Mouse (Mus musculus) gastrocnemius, adult 8-10 months (tissue): Measurements from ENCODE around the gene N4bp2. TPM values are rescaled to one million over a fixed set of nuclear protein-coding genes. Genes with fewer than 3 reads are reported as not detected.

ENCODE experiments used
- DNase-seq, 2 experiments: peaks; one replicate each; pipeline ENCODE4 v3.0.0; 2022; ENCODE audit warnings: low spot score in 2 of 2
- total RNA-seq, 4 experiments: library from RNA; stranded (reverse); gene quantifications; 2 replicates each; pipeline ENCODE4 v1.2.4; 2022

Gene N4bp2
- total RNA-seq, 4 experiments from 2014 or later, result 2.6 to 4.5 (median 3.8) TPM

- DNase-seq, result no peak
These were observed 98.0 kb downstream of the N4bp2 start, which contains the start of gene Rhoh for GRCm38 (mm10) chr5:65861154-65861944. TSS of gene Rhoh (plus strand) at chr5:65861213.

- DNase-seq, result no peak
These were observed 99.1 kb downstream of the N4bp2 start for GRCm38 (mm10) chr5:65862217-65862927.

- no peak for DNase-seq
These were observed 100.0 kb downstream of the N4bp2 start for GRCm38 (mm10) chr5:65863349-65863749.

- no peak for DNase-seq
These were observed 101.2 kb downstream of the N4bp2 start for GRCm38 (mm10) chr5:65864486-65864885.

- no peak for DNase-seq
These were observed 101.6 kb downstream of the N4bp2 start for GRCm38 (mm10) chr5:65864946-65865345.

- no peak for DNase-seq
These were observed 103.3 kb downstream of the N4bp2 start for GRCm38 (mm10) chr5:65866591-65866990.

- DNase-seq, result no peak
These were observed 104.2 kb downstream of the N4bp2 start for GRCm38 (mm10) chr5:65867380-65868116.

- DNase-seq, result no peak
These were observed 105.1 kb downstream of the N4bp2 start for GRCm38 (mm10) chr5:65868419-65868818.

- no peak for DNase-seq
These were observed 106.3 kb downstream of the N4bp2 start for GRCm38 (mm10) chr5:65869660-65870059.

- no peak for DNase-seq
These were observed 108.1 kb downstream of the N4bp2 start for GRCm38 (mm10) chr5:65871276-65871875.

- DNase-seq, result no peak
These were observed 109.9 kb downstream of the N4bp2 start for GRCm38 (mm10) chr5:65873212-65873611.

- no peak for DNase-seq
These were observed 111.9 kb downstream of the N4bp2 start for GRCm38 (mm10) chr5:65875269-65875668.

- no peak for DNase-seq
These were observed 115.0 kb downstream of the N4bp2 start for GRCm38 (mm10) chr5:65878367-65878766.

Other genes with a start within 250 kb of the N4bp2 start
- 10 to 100 TPM; 29.1 to 34.4 (median 30.4) TPM for gene Smim14, start 226.3 kb upstream of the N4bp2 start, total RNA-seq
- gene Ube2k, start 226.3 kb upstream of the N4bp2 start, total RNA-seq, result 10 to 100 TPM; 47.2 to 60.8 (median 55.1) TPM
- 10 to 100 TPM; 37.4 to 55.3 (median 41.5) TPM for gene Pds5a, start 65.2 kb upstream of the N4bp2 start, total RNA-seq
- under 1 TPM in 3 of 4 experiments, not detected in 1; 0.11 to 0.48 (median 0.29) TPM for gene Rhoh, start 97.7 kb downstream of the N4bp2 start, total RNA-seq
- gene Chrna9, start 171.4 kb downstream of the N4bp2 start, total RNA-seq, result 10 to 100 TPM in 1 of 4 experiments, 1 to 10 TPM in 3; 1.3 to 28.8 (median 6.5) TPM
- gene 9130230L23Rik, start 240.8 kb downstream of the N4bp2 start, total RNA-seq, result under 1 TPM in 1 of 4 experiments, not detected in 3; 0.54 TPM